19 mouse cellular contexts compared by ENCODE assay signal in genomic region chr9:63668621-63669020, GRCm38 (mm10).
A peak's percentile ranks its signal among the peaks of the same experiment; 100 is the strongest.
DNase-seq lines count a peak whose midpoint lies in the region; ATAC-seq lines count a peak whose summit lies in the region.
"Had no signal": no experiment of that assay in that cellular context is flagged by ENCODE, and none has a peak within 500 bp of the region (broad histone marks: within the 10 kb centered on the region; RNA-seq: fewer than 3 reads in every experiment).

No protein-coding gene starts in this region.

- H3K27ac ChIP-seq in embryonic facial prominence, embryonic 10.5 days (replicated peaks), result peak overlapping the region; percentile 44
- H3K27ac ChIP-seq in limb, embryonic 11.5 days (replicated peaks; ENCODE audit: low read depth, low read length), result no peak overlapping the region
- H3K27ac ChIP-seq: embryonic facial prominence, embryonic 12.5 days; hindbrain, embryonic 15.5 days; layer of hippocampus, adult 2 months; neural tube, embryonic 12.5 days had no signal

- H3K4me1 ChIP-seq in embryonic facial prominence, embryonic 10.5 days, result peaks cover 76% of the 10 kb centered on the region
- H3K4me1 ChIP-seq in limb, embryonic 11.5 days (ENCODE audit: control insufficient read depth, insufficient read depth, low read length), result peaks cover 54% of the 10 kb centered on the region

- H3K36me3 ChIP-seq in embryonic facial prominence, embryonic 10.5 days (replicated peaks), result peaks cover 61% of the 10 kb centered on the region
- no peaks in the 10 kb centered on the region for H3K36me3 ChIP-seq in limb, embryonic 11.5 days (ENCODE audit: control insufficient read depth, insufficient read depth, low read length)
- H3K36me3 ChIP-seq: hindbrain, embryonic 15.5 days; neural tube, embryonic 12.5 days had no signal

- DNase-seq in embryo, embryonic 10.5 days (ENCODE audit: low spot score), result peak; percentile 37
- no peak for DNase-seq in embryo, embryonic 11 days
- peak; percentile 28 for DNase-seq in embryonic facial prominence, embryonic 10.5 days (ENCODE audit: low spot score)
- DNase-seq in kidney, adult 8-10 months, result peak; percentile 72 to 80
- peak; percentile 36 for DNase-seq in limb, embryonic 11.5 days (ENCODE audit: low spot score)
- DNase-seq in ovary, postnatal 10 days (ENCODE audit: low spot score), result no peak
- no peak for DNase-seq in Muller cell, postnatal 12 days (ENCODE audit: inconsistent ontology term)
- DNase-seq: cerebellum, postnatal 10 days; heart, adult 11 months; lung, embryonic 14.5 days; right cerebral cortex, postnatal 4 days; thymus, postnatal 14 days had no signal

- no peaks in the 10 kb centered on the region for H3K27me3 ChIP-seq in embryonic facial prominence, embryonic 10.5 days (replicated peaks; ENCODE audit: low read depth, poor library complexity, severe bottlenecking)
- no peaks in the 10 kb centered on the region for H3K27me3 ChIP-seq in limb, embryonic 11.5 days (ENCODE audit: control insufficient read depth, insufficient read depth, low read length)
- H3K27me3 ChIP-seq: embryonic facial prominence, embryonic 12.5 days; hindbrain, embryonic 15.5 days; neural tube, embryonic 12.5 days had no signal

- whole genome bisulfite sequencing in embryonic facial prominence, embryonic 10.5 days, result 63% methylated on average over 1 of the region's 1 CpGs
- WGBS in limb, embryonic 11.5 days, result 32% methylated on average over 1 of the region's 1 CpGs

- no peaks in the 10 kb centered on the region for H3K9me3 ChIP-seq in embryonic facial prominence, embryonic 10.5 days
- no peaks in the 10 kb centered on the region for H3K9me3 ChIP-seq in limb, embryonic 11.5 days (ENCODE audit: control insufficient read depth, low read length)
- H3K9me3 ChIP-seq: embryonic facial prominence, embryonic 12.5 days; hindbrain, embryonic 15.5 days; neural tube, embryonic 12.5 days had no signal

- H3K9ac ChIP-seq in limb, embryonic 11.5 days (ENCODE audit: low read length), result no peak overlapping the region
- H3K9ac ChIP-seq: embryonic facial prominence, embryonic 12.5 days; hindbrain, embryonic 15.5 days; lung, embryonic 14.5 days; neural tube, embryonic 12.5 days had no signal

- H3K4me2 ChIP-seq in limb, embryonic 11.5 days (ENCODE audit: low read depth, severe bottlenecking), result no peak overlapping the region
- H3K4me2 ChIP-seq: embryonic facial prominence, embryonic 12.5 days; hindbrain, embryonic 15.5 days; liver, embryonic 11.5 days; lung, embryonic 14.5 days; neural tube, embryonic 12.5 days had no signal

- H3K4me3 ChIP-seq in embryonic facial prominence, embryonic 10.5 days, result no peak overlapping the region
- no peak overlapping the region for H3K4me3 ChIP-seq in limb, embryonic 11.5 days (ENCODE audit: low read depth, low read length)
- H3K4me3 ChIP-seq: embryonic facial prominence, embryonic 12.5 days; hindbrain, embryonic 15.5 days; layer of hippocampus, adult 2 months; neural tube, embryonic 12.5 days had no signal

- no peak for ATAC-seq in limb, embryonic 11.5 days (ENCODE audit: insufficient number of reproducible peaks, low FRiP score, low TSS enrichment, low read depth)
- no peak for ATAC-seq in megakaryocyte-erythroid progenitor cell, adult 5-6 weeks (replicated peaks; ENCODE audit: low FRiP score, low TSS enrichment, poor library complexity, severe bottlenecking)
- ATAC-seq: activated CD4-positive, CD25-positive, alpha-beta regulatory T cell, adult 4 months had no signal

Comparison
In these comparisons a context has a peak if more than half of its experiments do, and no peak if none do; other contexts are left out.
1. DNase-seq: peak in embryo, embryonic 10.5 days (single experiment), embryonic facial prominence, embryonic 10.5 days (single experiment), kidney, adult 8-10 months (2 of 2) and limb, embryonic 11.5 days (single experiment); none in embryo, embryonic 11 days (single experiment), ovary, postnatal 10 days (single experiment) and Muller cell, postnatal 12 days (single experiment).